Mouse (Mus musculus): Measurements from ENCODE around the gene Sfrp5. TPM values are rescaled to one million over a fixed set of nuclear protein-coding genes. Genes with fewer than 3 reads are reported as not detected.
A peak's percentile ranks its signal among the peaks of the same experiment; 100 is the strongest.

The Sfrp5 gene
- polyA plus RNA-seq, 1 experiment from 2014 or later, result 0.21 TPM

- Histone ChIP-seq H3K9ac (peak overlapping the region; percentile 93), H3K27me3 (peaks cover 32% of the 10 kb centered on the region), H3K36me3 (no peaks in the 10 kb centered on the region), H3K4me3 (replicated peaks) (peak overlapping the region; percentile 94), H3K27ac (peak overlapping the region; percentile 64), H3K9me3 (replicated peaks) (no peaks in the 10 kb centered on the region), H3K4me1 (replicated peaks) (peaks cover 52% of the 10 kb centered on the region), H3K4me2 (peak overlapping the region; percentile 88)
- peak; percentile 35 for DNase-seq
- peak; percentile 33 for ATAC-seq (ENCODE audit: low read depth)
- WGBS (ENCODE audit: insufficient replicate concordance), result 40% methylated on average over 10 of the region's 10 CpGs
These were observed 32.6 kb downstream of the Sfrp5 start for GRCm38 (mm10) chr19:42169322-42169975.

- no peak overlapping the region for H3K4me2 ChIP-seq
- no peak overlapping the region for H3K4me3 ChIP-seq (replicated peaks)
- 65% methylated on average over 9 of the region's 9 CpGs for WGBS (ENCODE audit: insufficient replicate concordance)
- H3K27ac ChIP-seq, result no peak overlapping the region
- ATAC-seq (ENCODE audit: low read depth) (no peak), DNase-seq (no peak)
- H3K4me1 ChIP-seq (replicated peaks), result peaks cover 49% of the 10 kb centered on the region
- no peaks in the 10 kb centered on the region for H3K9me3 ChIP-seq (replicated peaks)
- peaks cover 39% of the 10 kb centered on the region for H3K27me3 ChIP-seq
- H3K9ac ChIP-seq, result no peak overlapping the region
- H3K36me3 ChIP-seq, result no peaks in the 10 kb centered on the region
These were observed 34.6 kb downstream of the Sfrp5 start for GRCm38 (mm10) chr19:42167489-42167888.

GRCm38 (mm10) chr19:42166766-42167165 lies 35.3 kb downstream of the Sfrp5 start:
- Histone ChIP-seq H3K4me2 (no peak overlapping the region), H3K4me3 (replicated peaks) (no peak overlapping the region), H3K9ac (no peak overlapping the region), H3K4me1 (replicated peaks) (peaks cover 42% of the 10 kb centered on the region), H3K27ac (no peak overlapping the region), H3K9me3 (replicated peaks) (no peaks in the 10 kb centered on the region), H3K27me3 (peaks cover 39% of the 10 kb centered on the region), H3K36me3 (no peaks in the 10 kb centered on the region)
- 41% methylated on average over 3 of the region's 3 CpGs for WGBS (ENCODE audit: insufficient replicate concordance)
- ATAC-seq (ENCODE audit: low read depth) (no peak), DNase-seq (no peak)

GRCm38 (mm10) chr19:42166130-42166529 lies 35.9 kb downstream of the Sfrp5 start:
- Histone ChIP-seq H3K27me3 (peaks cover 39% of the 10 kb centered on the region), H3K27ac (no peak overlapping the region), H3K36me3 (no peaks in the 10 kb centered on the region), H3K4me3 (replicated peaks) (peak overlapping the region; percentile 30), H3K9me3 (replicated peaks) (no peaks in the 10 kb centered on the region), H3K4me2 (peak overlapping the region; percentile 55), H3K9ac (peak overlapping the region; percentile 45; the same call in 1 of the 2 replicates), H3K4me1 (replicated peaks) (peaks cover 35% of the 10 kb centered on the region)
- DNase-seq (peak; percentile 60), ATAC-seq (ENCODE audit: low read depth) (no peak)
- WGBS (ENCODE audit: insufficient replicate concordance), result 3% methylated on average over 12 of the region's 12 CpGs

- Histone ChIP-seq H3K4me2 (no peak overlapping the region), H3K4me1 (replicated peaks) (peaks cover 24% of the 10 kb centered on the region), H3K36me3 (no peaks in the 10 kb centered on the region), H3K27ac (no peak overlapping the region), H3K27me3 (peaks cover 37% of the 10 kb centered on the region), H3K4me3 (replicated peaks) (no peak overlapping the region), H3K9me3 (replicated peaks) (no peaks in the 10 kb centered on the region), H3K9ac (no peak overlapping the region)
- 57% methylated on average over 7 of the region's 7 CpGs for WGBS (ENCODE audit: insufficient replicate concordance)
- ATAC-seq (ENCODE audit: low read depth), result no peak
- DNase-seq, result no peak
These were observed 37.9 kb downstream of the Sfrp5 start for GRCm38 (mm10) chr19:42164188-42164587.

- H3K4me2 ChIP-seq, result no peak within 1 kb of the TSS
- ATAC-seq (ENCODE audit: low read depth), result no peak
- DNase-seq, result no peak
- H3K27me3 ChIP-seq, result peaks cover 33% of the 10 kb centered on the region
- no peaks in the 10 kb centered on the region for H3K36me3 ChIP-seq
- H3K27ac ChIP-seq, result no peak within 1 kb of the TSS
- WGBS (ENCODE audit: insufficient replicate concordance), result 50% methylated on average over 5 of the region's 5 CpGs
- peaks cover 24% of the 10 kb centered on the region for H3K4me1 ChIP-seq (replicated peaks)
- no peak within 1 kb of the TSS for H3K4me3 ChIP-seq (replicated peaks)
- no peaks in the 10 kb centered on the region for H3K9me3 ChIP-seq (replicated peaks)
- H3K9ac ChIP-seq, result no peak within 1 kb of the TSS
These were observed 38.3 kb downstream of the Sfrp5 start, which contains the start of gene Zfyve27 for GRCm38 (mm10) chr19:42163764-42164163. Zfyve27 (plus strand) TSS chr19:42163951.

GRCm38 (mm10) chr19:42158246-42159017 lies 43.6 kb downstream of the Sfrp5 start:
- Histone ChIP-seq H3K4me3 (replicated peaks) (no peak overlapping the region), H3K27me3 (0 out of 2 replicates have a peak, but pooled peaks cover 6% of the 10 kb centered on the region), H3K36me3 (no peaks in the 10 kb centered on the region), H3K9ac (no peak overlapping the region), H3K27ac (0 out of 2 replicates have a peak overlapping the region, but pooled peaks have one; percentile 19), H3K9me3 (replicated peaks) (no peaks in the 10 kb centered on the region), H3K4me2 (peak overlapping the region; percentile 3), H3K4me1 (replicated peaks) (peaks cover 18% of the 10 kb centered on the region)
- DNase-seq (peak; percentile 37), ATAC-seq (ENCODE audit: low read depth) (peak; percentile 50; the same call in 1 of the 2 replicates)
- WGBS (ENCODE audit: insufficient replicate concordance), result 20% methylated on average over 13 of the region's 13 CpGs

- peaks cover 18% of the 10 kb centered on the region for H3K4me1 ChIP-seq (replicated peaks)
- H3K4me3 ChIP-seq (replicated peaks), result no peak overlapping the region
- H3K36me3 ChIP-seq, result no peaks in the 10 kb centered on the region
- no peaks in the 10 kb centered on the region for H3K9me3 ChIP-seq (replicated peaks)
- DNase-seq (no peak), ATAC-seq (ENCODE audit: low read depth) (no peak)
- H3K27ac ChIP-seq, result peak overlapping the region; percentile 19; the same call in 1 of the 2 replicates
- H3K9ac ChIP-seq, result no peak overlapping the region
- no peak overlapping the region for H3K4me2 ChIP-seq
- WGBS (ENCODE audit: insufficient replicate concordance), result 37% methylated on average over 12 of the region's 12 CpGs
- H3K27me3 ChIP-seq, result 0 out of 2 replicates have a peak, but pooled peaks cover 6% of the 10 kb centered on the region
These were observed 44.4 kb downstream of the Sfrp5 start for GRCm38 (mm10) chr19:42157493-42158237.

GRCm38 (mm10) chr19:42151990-42152389 lies 50.1 kb downstream of the Sfrp5 start:
- 8% methylated on average over 6 of the region's 6 CpGs for WGBS (ENCODE audit: insufficient replicate concordance)
- H3K27me3 ChIP-seq, result peaks cover 36% of the 10 kb centered on the region
- peak; percentile 57 for DNase-seq

GRCm38 (mm10) chr19:42148569-42148860 lies 53.5 kb downstream of the Sfrp5 start:
- H3K4me1 ChIP-seq (replicated peaks), result peaks cover 46% of the 10 kb centered on the region
- peaks cover 52% of the 10 kb centered on the region for H3K27me3 ChIP-seq
- DNase-seq (no peak), ATAC-seq (ENCODE audit: low read depth) (0 out of 2 replicates have a peak, but pooled peaks have one; percentile 6)
- H3K9ac ChIP-seq, result peak overlapping the region; percentile 73
- peak overlapping the region; percentile 65 for H3K4me3 ChIP-seq (replicated peaks)
- 0 out of 2 replicates have a peak, but pooled peaks cover 2% of the 10 kb centered on the region for H3K36me3 ChIP-seq
- no peak overlapping the region for H3K27ac ChIP-seq
- 39% methylated on average over 7 of the region's 7 CpGs for WGBS (ENCODE audit: insufficient replicate concordance)
- peak overlapping the region; percentile 78 for H3K4me2 ChIP-seq
- no peaks in the 10 kb centered on the region for H3K9me3 ChIP-seq (replicated peaks)

More at GRCm38 (mm10) chr19:42151990-42152389, 50.1 kb downstream of the Sfrp5 start:
- Histone ChIP-seq H3K9me3 (replicated peaks) (no peaks in the 10 kb centered on the region), H3K4me2 (no peak overlapping the region), H3K27ac (no peak overlapping the region), H3K9ac (no peak overlapping the region), H3K4me3 (replicated peaks) (no peak overlapping the region), H3K36me3 (0 out of 2 replicates have a peak, but pooled peaks cover 2% of the 10 kb centered on the region), H3K4me1 (replicated peaks) (peaks cover 39% of the 10 kb centered on the region)
- ATAC-seq (ENCODE audit: low read depth), result peak; percentile 37
